Mouse (Mus musculus): ENCODE results near the gene Cryab. TPM values are rescaled to one million over a fixed set of nuclear protein-coding genes. Genes with fewer than 3 reads are reported as not detected.

Cryab gene
- 7.3 and 17.7 TPM in 2 replicates for polyA plus RNA-seq (2012; rRNA removed)

DNA sequence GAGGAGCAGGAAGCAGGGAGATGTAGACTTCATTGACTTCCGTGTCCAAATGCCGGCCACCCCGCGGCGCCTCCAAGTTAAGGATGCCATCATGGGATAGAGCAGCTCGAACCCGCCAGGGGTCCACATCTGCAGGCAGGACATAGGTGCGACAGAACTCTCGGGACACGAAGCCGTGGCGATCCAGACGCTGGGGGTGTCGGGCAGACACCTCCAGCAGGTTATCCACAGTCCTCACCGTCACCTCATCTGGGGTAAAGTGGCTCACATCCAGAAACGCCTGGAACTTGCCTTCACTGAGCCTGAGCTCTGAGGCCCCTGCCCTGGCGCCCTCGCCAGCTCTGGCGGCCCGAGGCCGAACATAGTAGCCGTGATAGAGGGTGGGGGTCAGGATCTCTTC, at the start of gene Cryab:
Cryab (plus strand) TSS at position 3 of the 400 bp plus-strand sequence.

DNA sequence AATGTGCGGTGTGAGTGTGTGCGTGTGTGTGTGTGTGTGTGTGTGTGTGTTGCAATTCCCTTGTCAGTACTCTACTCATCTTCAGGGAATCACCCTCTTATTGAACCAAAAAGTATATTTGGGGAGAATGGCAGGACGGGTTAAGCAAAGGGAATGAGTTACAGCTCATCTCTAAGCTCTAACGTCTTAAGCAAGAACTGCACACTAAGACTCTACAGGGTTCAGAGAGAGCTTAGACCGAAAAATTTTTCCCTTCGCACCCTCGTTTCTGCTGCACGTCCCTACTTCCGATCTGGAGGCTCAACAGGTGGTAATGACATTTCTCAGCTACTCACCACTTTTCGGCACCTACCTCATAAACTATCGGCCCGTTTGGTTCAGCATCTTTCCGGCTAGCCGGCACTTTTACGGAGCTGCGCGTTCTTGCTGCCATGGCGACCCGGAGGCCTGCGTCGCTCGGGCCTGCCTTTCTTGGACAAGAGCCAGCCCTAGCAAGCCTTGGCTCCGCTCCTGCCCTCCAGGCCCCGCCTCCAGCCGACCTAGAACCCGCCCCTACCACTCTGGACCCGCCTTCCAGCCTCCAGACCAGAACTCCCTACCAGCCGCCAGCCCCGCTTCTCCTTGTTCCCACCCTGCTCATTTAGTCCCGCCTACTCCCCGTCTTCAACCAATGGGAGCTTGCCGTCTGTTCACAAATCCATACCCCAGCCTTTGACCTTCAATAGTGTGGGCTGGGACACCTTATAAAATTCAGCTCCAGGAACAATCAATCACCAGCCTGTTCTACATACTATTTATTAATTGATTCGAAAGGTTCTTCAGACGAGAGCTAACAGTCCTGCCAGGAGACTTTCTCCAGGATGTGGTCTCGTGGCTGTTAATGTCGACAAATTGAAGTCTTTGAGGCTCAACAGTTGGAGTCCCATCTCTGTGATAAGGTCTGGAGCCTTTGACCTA, 11.9 kb upstream of the Cryab start, which contains the start of gene Dixdc1:
Dixdc1 (minus strand) TSS at position 604 of the 957 bp plus-strand sequence.

DNA sequence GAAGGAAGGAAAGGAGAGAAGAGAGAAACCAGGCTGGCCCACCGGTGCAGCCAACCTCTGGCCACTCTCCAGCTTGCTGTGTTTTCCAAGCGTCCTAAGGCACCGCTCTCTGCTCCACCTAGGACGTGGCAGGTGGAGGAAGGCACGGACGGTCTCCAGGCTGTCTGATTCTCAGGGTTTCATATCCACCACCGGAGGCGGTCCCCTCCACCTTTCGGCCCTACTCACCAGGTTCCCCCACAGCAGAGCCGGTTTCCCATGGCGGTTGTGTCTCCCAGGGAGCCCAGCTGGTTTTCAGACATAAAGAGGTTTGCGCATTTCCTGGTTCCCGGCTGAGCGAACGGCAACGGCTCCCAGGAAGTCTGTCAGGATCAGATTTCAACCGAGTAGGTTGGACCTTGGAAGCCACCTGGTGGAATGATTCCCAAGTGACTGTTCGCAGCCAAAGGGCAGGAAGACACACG, 4.9 kb upstream of the Cryab start, which contains the start of gene 2310030G06Rik:
2310030G06Rik (minus strand) TSS at position 323 of the 464 bp plus-strand sequence.

DNA sequence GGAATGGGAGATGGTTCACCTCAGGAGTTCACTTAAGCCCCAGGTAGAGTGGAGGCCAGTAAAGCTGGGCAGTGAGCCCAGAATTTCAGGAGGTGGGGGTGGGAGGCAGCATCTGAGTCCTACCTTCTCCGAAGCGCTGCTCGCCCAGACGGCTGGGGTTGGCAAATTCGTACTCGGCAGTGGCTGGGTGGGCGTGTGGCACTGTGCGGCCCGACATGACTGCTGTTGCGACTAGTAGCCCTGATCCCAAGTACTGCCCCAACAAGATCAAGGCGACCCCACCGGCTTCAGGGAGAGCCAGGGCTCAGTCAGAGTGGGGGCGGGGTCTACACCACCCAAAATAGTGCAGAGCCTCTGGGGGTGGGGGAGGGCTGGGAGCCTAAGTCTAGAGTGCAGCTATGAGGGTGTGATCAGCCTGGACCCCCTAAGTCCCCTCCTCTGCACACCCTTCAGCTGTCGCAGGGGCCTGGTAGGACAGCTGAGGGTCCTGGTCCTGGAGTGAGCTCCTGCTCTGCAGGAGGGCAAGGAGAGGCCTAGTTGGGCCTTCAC, 1.0 kb downstream of the Cryab start, which contains the start of gene Hspb2:
Hspb2 (minus strand) TSS at position 301 of the 549 bp plus-strand sequence.

DNA sequence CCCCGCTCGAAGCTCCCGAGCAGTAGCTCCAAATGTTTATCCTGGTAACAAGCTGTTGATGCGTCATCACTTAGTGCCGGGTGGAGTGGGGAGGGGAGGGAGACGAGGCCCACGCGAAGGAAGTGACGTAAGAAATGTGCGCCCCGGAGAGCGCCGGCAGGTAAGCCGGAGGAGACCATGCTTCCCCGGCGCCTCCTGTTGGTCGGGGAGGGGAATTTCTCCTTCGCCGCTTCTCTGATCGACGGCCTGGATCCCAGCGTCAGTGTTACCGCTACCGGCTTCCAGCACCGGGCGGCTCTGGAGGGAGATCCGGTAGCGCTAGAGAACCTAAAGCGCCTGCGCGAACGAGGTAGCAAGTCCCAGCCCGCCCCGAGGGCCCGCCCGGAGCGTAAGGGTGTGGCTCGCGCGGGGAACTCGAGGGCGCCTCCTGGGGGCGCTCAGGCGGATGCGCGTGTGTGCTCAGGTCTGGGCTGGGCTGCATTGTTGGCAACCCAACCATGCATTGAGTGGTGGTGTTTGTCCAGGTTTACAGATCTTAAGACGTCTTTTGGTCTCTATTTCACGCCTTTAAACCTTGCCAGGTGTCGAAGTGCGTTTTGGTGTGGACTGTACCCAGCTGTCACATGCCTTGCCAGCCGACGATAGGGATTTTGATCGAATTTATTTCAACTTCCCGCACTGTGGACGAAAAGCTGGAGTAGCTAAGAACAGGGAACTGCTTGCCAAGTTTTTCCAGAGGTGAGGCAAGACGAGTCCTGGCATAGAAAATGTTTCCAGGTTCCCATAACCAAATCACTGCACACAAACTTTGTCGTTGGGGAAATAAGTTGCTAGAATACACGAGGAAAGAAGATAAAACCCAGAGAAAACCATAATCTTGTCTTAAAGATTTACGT, 17.2 kb downstream of the Cryab start, which contains the start of gene Fdxacb1:
Fdxacb1 (plus strand) TSS at position 130 of the 896 bp plus-strand sequence.

DNA sequence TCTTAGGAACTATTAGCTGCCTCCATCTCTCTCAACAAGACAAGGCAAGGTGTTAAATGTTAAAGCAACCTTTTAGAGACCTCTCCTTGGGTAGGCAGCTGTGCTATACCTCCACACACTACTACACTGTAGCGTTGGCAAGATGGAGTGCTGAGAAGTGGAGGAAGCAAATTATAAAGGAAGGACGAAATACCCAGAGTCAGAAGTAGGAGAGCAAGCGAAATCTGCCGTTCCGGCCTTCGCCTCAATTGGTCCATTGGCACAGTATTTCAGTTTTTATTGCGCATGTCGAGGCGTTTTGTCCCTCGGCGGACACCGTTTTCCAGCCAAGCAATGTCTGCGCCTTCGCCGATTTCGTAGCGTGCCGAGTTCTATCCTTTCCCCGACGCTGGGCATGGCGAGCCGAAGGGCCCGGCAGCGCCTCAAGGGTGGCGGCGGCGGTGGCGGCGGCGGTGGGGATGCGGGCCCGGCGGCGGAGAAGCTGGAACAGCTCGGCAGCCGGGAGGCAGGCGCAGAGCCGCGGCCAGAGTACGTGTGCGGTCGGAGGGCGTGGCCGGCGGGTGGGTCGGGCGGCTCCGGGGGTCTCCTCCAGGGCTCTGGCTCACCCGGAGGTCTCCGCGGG, 24.0 kb downstream of the Cryab start, which contains the start of the genes Alg9 and 1110032A03Rik:
Alg9 (plus strand) TSS at position 29 of the 622 bp plus-strand sequence.
1110032A03Rik (minus strand) TSS at position 530 of the 622 bp plus-strand sequence.

Other genes with a start within 250 kb of the Cryab start
- 65.7 and 82.4 TPM in 2 replicates for gene Pts, start 222.6 kb upstream of the Cryab start, polyA plus RNA-seq (2012; rRNA removed)
- 9.3 and 11.2 TPM in 2 replicates for gene Il18, start 196.5 kb upstream of the Cryab start, polyA plus RNA-seq (2012; rRNA removed)
- 0.27 and 0.43 TPM in 2 replicates for gene Bco2, start 196.1 kb upstream of the Cryab start, polyA plus RNA-seq (2012; rRNA removed)
- gene Tex12, start 190.0 kb upstream of the Cryab start, polyA plus RNA-seq (2012; rRNA removed): not detected in 2 replicates
- gene Sdhd, start 147.5 kb upstream of the Cryab start, polyA plus RNA-seq (2012; rRNA removed): 135 and 195 TPM in 2 replicates
- gene Timm8b, start 147.4 kb upstream of the Cryab start, polyA plus RNA-seq (2012; rRNA removed): 232 and 356 TPM in 2 replicates
- gene Pih1d2, start 134.0 kb upstream of the Cryab start, polyA plus RNA-seq (2012; rRNA removed): 3.7 and 5.6 TPM in 2 replicates
- 25.3 and 25.7 TPM in 2 replicates for gene Nkapd1, start 133.9 kb upstream of the Cryab start, polyA plus RNA-seq (2012; rRNA removed)
- gene Dlat, start 91.5 kb upstream of the Cryab start, polyA plus RNA-seq (2012; rRNA removed): 23.5 and 38.3 TPM in 2 replicates
- 14.7 and 22.5 TPM in 2 replicates for gene Dixdc1, start 11.8 kb upstream of the Cryab start, polyA plus RNA-seq (2012; rRNA removed)
- 0.92 and 2.1 TPM in 2 replicates for gene 2310030G06Rik, start 4.8 kb upstream of the Cryab start, polyA plus RNA-seq (2012; rRNA removed)
- 4.3 and 8.2 TPM in 2 replicates for gene Hspb2, start 1.0 kb downstream of the Cryab start, polyA plus RNA-seq (2012; rRNA removed)
- 6.9 and 8.4 TPM in 2 replicates for gene Fdxacb1, start 16.9 kb downstream of the Cryab start, polyA plus RNA-seq (2012; rRNA removed)
- 19.4 and 30.9 TPM in 2 replicates for gene Alg9, start 23.7 kb downstream of the Cryab start, polyA plus RNA-seq (2012; rRNA removed)
- 16.9 and 36.4 TPM in 2 replicates for gene 1110032A03Rik, start 24.2 kb downstream of the Cryab start, polyA plus RNA-seq (2012; rRNA removed)
- 47.9 and 66.7 TPM in 2 replicates for gene Ppp2r1b, start 94.0 kb downstream of the Cryab start, polyA plus RNA-seq (2012; rRNA removed)